Mouse (Mus musculus) C2C12 (cell line): ENCODE results near the gene Ttyh1.

Experiments used
- CEBPB ChIP-seq: IDR thresholded peaks from one replicate; pipeline ENCODE4 v1.6.1; 2011; ENCODE audit warnings: low read depth, mild to moderate bottlenecking, control low read depth, moderate library complexity
- CTCF ChIP-seq: IDR thresholded peaks from one replicate; pipeline ENCODE4 v1.5.1; 2011; ENCODE audit not compliant: control insufficient read depth, insufficient read depth, insufficient read length
- MAX ChIP-seq: IDR thresholded peaks from one replicate; pipeline ENCODE4 v1.6.1; 2011; ENCODE audit warnings: mild to moderate bottlenecking, control low read depth
- MYOG ChIP-seq: IDR thresholded peaks from one replicate; pipeline ENCODE4 v1.6.1; 2011; ENCODE audit not compliant: control insufficient read depth, insufficient read length; ENCODE audit errors: extremely low read depth
- USF1 ChIP-seq: IDR thresholded peaks from one replicate; pipeline ENCODE4 v1.6.1; 2011; ENCODE audit warnings: low read depth, mild to moderate bottlenecking, control low read depth, moderate library complexity

- TF ChIP-seq CTCF (no peak), CEBPB (no peak), USF1 (no peak), MYOG (no peak), MAX (no peak)
Observed at GRCm38 (mm10) chr7:4163571-4164072, 44.4 kb downstream of the Ttyh1 start.
